Mouse (Mus musculus) kidney, adult 2 months (tissue): ENCODE measurements around the gene M1ap.

Source experiments
- CTCF ChIP-seq: fragments of 200-500 bp; conservative IDR thresholded peaks from 2 replicates; pipeline ENCODE4 v1.5.1; 2011; ENCODE audit warnings: low read depth, mild to moderate bottlenecking, control low read depth, low read length, moderate library complexity, mixed read lengths; ENCODE audit not compliant: insufficient read depth, insufficient read length
- POLR2A ChIP-seq: fragments of 200-500 bp; IDR thresholded peaks from one replicate; pipeline ENCODE4 v1.6.1; 2011; ENCODE audit warnings: low read depth, low read length, control low read depth

DNA sequence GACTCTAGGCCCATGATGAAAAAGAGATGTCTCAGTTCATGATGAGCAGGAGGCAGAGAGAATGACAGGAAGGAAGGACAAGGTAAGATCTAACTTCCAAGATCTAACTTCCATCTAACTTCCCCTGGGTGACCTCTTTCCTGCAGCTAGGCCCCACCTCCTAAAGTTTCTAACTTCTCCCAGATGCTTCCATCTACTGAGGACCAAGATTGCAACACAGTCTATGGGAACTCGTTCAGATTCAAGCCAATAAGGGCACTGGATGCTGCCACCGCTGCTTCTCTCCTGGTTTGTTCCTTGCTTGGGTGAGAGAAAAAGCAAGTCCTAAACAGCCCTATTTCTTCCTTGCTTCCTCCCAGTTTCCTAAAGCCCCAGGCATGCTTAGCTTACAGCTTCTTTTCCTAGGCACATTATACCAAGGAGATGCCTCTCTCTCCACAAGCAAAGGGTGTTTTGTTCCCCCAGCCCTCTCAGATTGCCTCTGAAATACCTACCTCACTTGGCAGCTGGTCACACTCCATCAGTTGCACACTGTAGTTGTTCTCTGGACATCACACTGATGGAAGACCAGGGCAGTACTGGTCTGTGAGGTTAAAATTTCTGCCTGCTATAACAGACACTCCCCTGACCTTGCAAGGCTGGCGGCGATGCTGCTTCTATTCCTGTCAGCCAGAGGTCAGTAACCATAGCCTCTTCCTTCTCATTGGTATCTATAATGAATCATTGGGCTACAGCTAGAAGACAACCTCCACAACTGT, 74.3 kb downstream of the M1ap start:
- TF ChIP-seq POLR2A (no peak), CTCF (no peak)
